Mouse (Mus musculus) stomach, embryonic 15.5 days (tissue): ENCODE measurements around the gene Nsmce1. TPM values are rescaled to one million over a fixed set of nuclear protein-coding genes. Genes with fewer than 3 reads are reported as not detected.
A peak's percentile ranks its signal among the peaks of the same experiment; 100 is the strongest.

Experiments used
- ATAC-seq: fragments of 200-750 bp; cut with Nextera tagmentation; 2 replicates; pipeline ENCODE4 v1.8.0; 2017; ENCODE audit warnings: low read depth, moderate number of reproducible peaks, moderate TSS enrichment; ENCODE audit not compliant: insufficient read depth, low FRiP score
- H3K27ac ChIP-seq: fragments of 300-500 bp; sonication (generic); 2 replicates; pipeline ENCODE4 v1.5.1; 2015; ENCODE audit warnings: mild to moderate bottlenecking, inconsistent platforms
- H3K27me3 ChIP-seq: fragments of 300-500 bp; sonication (generic); replicated peaks from 2 replicates; pipeline ENCODE4 v1.6.1; 2015; ENCODE audit warnings: inconsistent platforms
- H3K36me3 ChIP-seq: fragments of 300-500 bp; sonication (generic); 2 replicates; pipeline ENCODE4 v1.6.1; 2015; ENCODE audit warnings: inconsistent platforms
- H3K4me1 ChIP-seq: fragments of 300-500 bp; sonication (generic); 2 replicates; pipeline ENCODE4 v1.6.1; 2015; ENCODE audit warnings: inconsistent platforms
- H3K4me2 ChIP-seq: fragments of 300-500 bp; sonication (generic); 2 replicates; pipeline ENCODE4 v1.6.1; 2015; ENCODE audit warnings: mild to moderate bottlenecking, inconsistent platforms
- H3K4me3 ChIP-seq: fragments of 300-500 bp; sonication (generic); replicated peaks from 2 replicates; pipeline ENCODE4 v1.5.1; 2015; ENCODE audit warnings: inconsistent platforms
- H3K9ac ChIP-seq: fragments of 300-500 bp; sonication (generic); 2 replicates; pipeline ENCODE4 v1.6.1; 2015; ENCODE audit warnings: inconsistent platforms
- H3K9me3 ChIP-seq: fragments of 300-500 bp; sonication (generic); 2 replicates; pipeline ENCODE4 v1.6.1; 2016; ENCODE audit warnings: inconsistent platforms
- WGBS: fragments of 180-500 bp; shearing (Covaris S2); methylation state at CpG from one replicate; pipeline ENCODE4 v1.1.7; 2015; 5-methylcytosine and 5-hydroxymethylcytosine counted together
- polyA plus RNA-seq: library from polyadenylated mRNA; unstranded; fragments of >200 nt; fragmentation: Nextera tagmentation; extraction: Ambion mirVana; gene quantifications from 2 replicates; pipeline ENCODE4 v1.2.1, GENCODE M21; 2015

The Nsmce1 gene
- 111 and 121 TPM in 2 replicates for polyA plus RNA-seq

- under 1% methylated on average over 56 of the region's 56 CpGs for WGBS
- Histone ChIP-seq H3K27ac (peak within 1 kb of the TSS; percentile 71), H3K9me3 (no peaks in the 10 kb centered on the region), H3K4me3 (peak within 1 kb of the TSS; percentile 64), H3K36me3 (0 out of 2 replicates have a peak, but pooled peaks cover 3% of the 10 kb centered on the region), H3K4me2 (peak within 1 kb of the TSS; percentile 53), H3K9ac (peak within 1 kb of the TSS; percentile 37; the same call in 1 of the 2 replicates), H3K4me1 (peaks cover 6% of the 10 kb centered on the region), H3K27me3 (no peaks in the 10 kb centered on the region)
- ATAC-seq, result peak; percentile 99
These were observed at the start of gene Nsmce1 for GRCm38 (mm10) chr7:125490947-125491735. TSS of gene Nsmce1 (minus strand) at chr7:125491596.

GRCm38 (mm10) chr7:125541026-125541425 is 49.6 kb upstream of the Nsmce1 start:
- ATAC-seq, result no peak
- Histone ChIP-seq H3K4me2 (no peak overlapping the region), H3K27me3 (no peaks in the 10 kb centered on the region), H3K36me3 (no peaks in the 10 kb centered on the region), H3K9me3 (no peaks in the 10 kb centered on the region), H3K4me3 (no peak overlapping the region), H3K9ac (no peak overlapping the region), H3K27ac (no peak overlapping the region), H3K4me1 (no peaks in the 10 kb centered on the region)
- WGBS, result 67% methylated on average over 1 of the region's 1 CpGs

GRCm38 (mm10) chr7:125539351-125539750 is 48.0 kb upstream of the Nsmce1 start:
- Histone ChIP-seq H3K4me2 (no peak overlapping the region), H3K36me3 (no peaks in the 10 kb centered on the region), H3K4me1 (no peaks in the 10 kb centered on the region), H3K27me3 (no peaks in the 10 kb centered on the region), H3K27ac (no peak overlapping the region), H3K4me3 (no peak overlapping the region), H3K9me3 (0 out of 2 replicates have a peak, but pooled peaks cover 4% of the 10 kb centered on the region), H3K9ac (no peak overlapping the region)
- ATAC-seq, result no peak
- WGBS, result 80% methylated on average over 3 of the region's 3 CpGs

GRCm38 (mm10) chr7:125527901-125528580 is 36.6 kb upstream of the Nsmce1 start:
- H3K36me3 ChIP-seq, result no peaks in the 10 kb centered on the region
- no peak overlapping the region for H3K4me3 ChIP-seq
- no peaks in the 10 kb centered on the region for H3K4me1 ChIP-seq
- H3K27me3 ChIP-seq, result no peaks in the 10 kb centered on the region
- no peaks in the 10 kb centered on the region for H3K9me3 ChIP-seq
- no peak overlapping the region for H3K9ac ChIP-seq
- no peak for ATAC-seq
- no peak overlapping the region for H3K4me2 ChIP-seq
- no peak overlapping the region for H3K27ac ChIP-seq
- 86% methylated on average over 9 of the region's 9 CpGs for WGBS

- whole genome bisulfite sequencing, result 81% methylated on average over 6 of the region's 6 CpGs
- no peaks in the 10 kb centered on the region for H3K27me3 ChIP-seq
- H3K27ac ChIP-seq, result no peak overlapping the region
- ATAC-seq, result no peak
- no peaks in the 10 kb centered on the region for H3K36me3 ChIP-seq
- no peaks in the 10 kb centered on the region for H3K4me1 ChIP-seq
- no peak overlapping the region for H3K4me3 ChIP-seq
- no peak overlapping the region for H3K4me2 ChIP-seq
- H3K9me3 ChIP-seq, result no peaks in the 10 kb centered on the region
- no peak overlapping the region for H3K9ac ChIP-seq
These were observed 35.8 kb upstream of the Nsmce1 start for GRCm38 (mm10) chr7:125527186-125527585.

- no peaks in the 10 kb centered on the region for H3K27me3 ChIP-seq
- no peaks in the 10 kb centered on the region for H3K4me1 ChIP-seq
- H3K36me3 ChIP-seq, result no peaks in the 10 kb centered on the region
- H3K9ac ChIP-seq, result no peak overlapping the region
- H3K9me3 ChIP-seq, result no peaks in the 10 kb centered on the region
- no peak overlapping the region for H3K4me3 ChIP-seq
- H3K4me2 ChIP-seq, result no peak overlapping the region
- H3K27ac ChIP-seq, result no peak overlapping the region
- ATAC-seq, result peak; percentile 78; the same call in 1 of the 2 replicates
- 33% methylated on average over 3 of the region's 3 CpGs for WGBS
These were observed 31.7 kb upstream of the Nsmce1 start for GRCm38 (mm10) chr7:125523051-125523450.

GRCm38 (mm10) chr7:125519715-125520114 is 28.3 kb upstream of the Nsmce1 start:
- Histone ChIP-seq H3K4me3 (no peak overlapping the region), H3K27ac (no peak overlapping the region), H3K9me3 (no peaks in the 10 kb centered on the region), H3K4me1 (no peaks in the 10 kb centered on the region), H3K27me3 (no peaks in the 10 kb centered on the region), H3K36me3 (no peaks in the 10 kb centered on the region), H3K9ac (no peak overlapping the region), H3K4me2 (no peak overlapping the region)
- WGBS, result 69% methylated on average over 3 of the region's 3 CpGs
- ATAC-seq, result peak; percentile 64; the same call in 1 of the 2 replicates

- Histone ChIP-seq H3K27me3 (no peaks in the 10 kb centered on the region), H3K9me3 (no peaks in the 10 kb centered on the region), H3K4me3 (no peak overlapping the region), H3K4me1 (no peaks in the 10 kb centered on the region), H3K4me2 (no peak overlapping the region), H3K36me3 (no peaks in the 10 kb centered on the region), H3K9ac (no peak overlapping the region), H3K27ac (no peak overlapping the region)
- ATAC-seq, result no peak
- WGBS, result 77% methylated on average over 6 of the region's 6 CpGs
These were observed 26.1 kb upstream of the Nsmce1 start for GRCm38 (mm10) chr7:125517470-125517869.

- peak; percentile 35; the same call in 1 of the 2 replicates for ATAC-seq
- no peaks in the 10 kb centered on the region for H3K4me1 ChIP-seq
- no peak overlapping the region for H3K4me3 ChIP-seq
- H3K9me3 ChIP-seq, result no peaks in the 10 kb centered on the region
- WGBS, result 81% methylated on average over 8 of the region's 8 CpGs
- no peak overlapping the region for H3K27ac ChIP-seq
- no peaks in the 10 kb centered on the region for H3K27me3 ChIP-seq
- H3K4me2 ChIP-seq, result no peak overlapping the region
- H3K36me3 ChIP-seq, result no peaks in the 10 kb centered on the region
- H3K9ac ChIP-seq, result no peak overlapping the region
These were observed 25.3 kb upstream of the Nsmce1 start for GRCm38 (mm10) chr7:125516723-125517122.

GRCm38 (mm10) chr7:125515081-125515853 is 23.9 kb upstream of the Nsmce1 start:
- WGBS, result 56% methylated on average over 5 of the region's 5 CpGs
- Histone ChIP-seq H3K4me3 (no peak overlapping the region), H3K27me3 (no peaks in the 10 kb centered on the region), H3K9ac (no peak overlapping the region), H3K36me3 (no peaks in the 10 kb centered on the region), H3K4me2 (no peak overlapping the region), H3K9me3 (no peaks in the 10 kb centered on the region), H3K4me1 (no peaks in the 10 kb centered on the region), H3K27ac (no peak overlapping the region)
- no peak for ATAC-seq

- Histone ChIP-seq H3K9me3 (no peaks in the 10 kb centered on the region), H3K36me3 (no peaks in the 10 kb centered on the region), H3K4me2 (no peak overlapping the region), H3K4me3 (no peak overlapping the region), H3K4me1 (no peaks in the 10 kb centered on the region), H3K27me3 (no peaks in the 10 kb centered on the region), H3K9ac (no peak overlapping the region), H3K27ac (no peak overlapping the region)
- no peak for ATAC-seq
- 75% methylated on average over 2 of the region's 2 CpGs for WGBS
These were observed 20.5 kb upstream of the Nsmce1 start for GRCm38 (mm10) chr7:125511852-125512251.
